Mouse (Mus musculus) forebrain, embryonic 11.5 days (tissue): ENCODE results near the gene Sipa1l3. TPM values are rescaled to one million over a fixed set of nuclear protein-coding genes. Genes with fewer than 3 reads are reported as not detected.

ENCODE experiments used
- ATAC-seq: fragments of 200-750 bp; cut with Nextera tagmentation; replicated peaks from 2 replicates; pipeline ENCODE4 v1.8.0; 2017; ENCODE audit warnings: moderate TSS enrichment; ENCODE audit not compliant: low FRiP score
- DNase-seq: peaks from one replicate; pipeline ENCODE4 v3.0.0-alpha.2; 2017; ENCODE audit warnings: low spot score
- H3K27ac ChIP-seq: fragments of 300-500 bp; sonication (generic); 2 replicates; pipeline ENCODE4 v1.5.1; 2014; ENCODE audit warnings: low read depth, low read length
- H3K27me3 ChIP-seq: fragments of 300-500 bp; sonication (generic); 2 replicates; pipeline ENCODE4 v1.6.1; 2014; ENCODE audit warnings: mild to moderate bottlenecking, low read length, mixed read lengths; ENCODE audit not compliant: control insufficient read depth, insufficient read depth
- H3K36me3 ChIP-seq: fragments of 300-500 bp; sonication (generic); 2 replicates; pipeline ENCODE4 v1.6.1; 2014; ENCODE audit warnings: mild to moderate bottlenecking, low read length, moderate library complexity, mixed read lengths; ENCODE audit not compliant: control insufficient read depth, insufficient read depth
- H3K4me1 ChIP-seq: fragments of 300-500 bp; sonication (generic); replicated peaks from 2 replicates; pipeline ENCODE4 v1.6.1; 2014; ENCODE audit warnings: low read length, mixed read lengths; ENCODE audit not compliant: control insufficient read depth, insufficient read depth
- H3K4me2 ChIP-seq: fragments of 300-500 bp; sonication (generic); 2 replicates; pipeline ENCODE4 v1.6.1; 2014; ENCODE audit warnings: low read depth, mild to moderate bottlenecking, low read length, moderate library complexity, mixed read lengths; ENCODE audit not compliant: severe bottlenecking
- H3K4me3 ChIP-seq: fragments of 300-500 bp; sonication (generic); 2 replicates; pipeline ENCODE4 v1.5.1; 2014; ENCODE audit warnings: low read depth, low read length
- H3K9ac ChIP-seq: fragments of 300-500 bp; sonication (generic); 2 replicates; pipeline ENCODE4 v1.6.1; 2014; ENCODE audit warnings: low read length
- H3K9me3 ChIP-seq: fragments of 300-500 bp; sonication (generic); 2 replicates; pipeline ENCODE4 v1.6.1; 2016; ENCODE audit warnings: low read length, mixed read lengths; ENCODE audit not compliant: control insufficient read depth
- WGBS: fragments of 180-500 bp; shearing (Covaris S2); extraction: QIAGEN DNeasy Blood & Tissue Kit; methylation state at CpG from one replicate; pipeline ENCODE4 v1.1.7; 2014; 5-methylcytosine and 5-hydroxymethylcytosine counted together
- polyA plus RNA-seq: library from polyadenylated mRNA; unstranded; fragments of >200 nt; fragmentation: Nextera tagmentation; extraction: Ambion mirVana; gene quantifications from 2 replicates; pipeline ENCODE4 v1.2.1, GENCODE M21; 2014

Gene Sipa1l3
- polyA plus RNA-seq, 1 experiment from 2014 or later, result 15.9 TPM

DNA sequence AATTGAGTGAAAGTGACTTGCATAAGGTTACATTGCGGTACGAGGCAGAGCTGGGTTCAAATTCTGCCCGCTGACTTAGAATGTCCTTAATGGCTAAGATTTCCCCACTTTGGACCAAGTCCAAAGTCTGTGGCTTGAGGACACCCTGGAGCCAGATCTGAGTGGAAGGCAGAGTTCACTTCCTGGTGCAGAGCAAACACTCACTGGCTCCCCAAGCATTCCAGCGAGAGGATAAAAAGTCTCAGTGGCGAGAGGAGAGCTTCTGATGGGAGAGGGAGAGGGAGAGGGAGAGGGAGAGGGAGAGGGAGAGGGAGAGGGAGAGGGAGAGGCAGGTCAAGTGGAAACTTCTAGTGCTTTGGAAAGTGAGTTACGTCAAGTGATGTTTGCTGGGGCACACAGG is 100.2 kb downstream of the Sipa1l3 start:
- WGBS, result 73% methylated on average over 6 of the region's 6 CpGs
- Histone ChIP-seq H3K4me1 (peaks cover 13% of the 10 kb centered on the region), H3K27ac (no peak overlapping the region; the same call in 1 of the 2 replicates), H3K9ac (no peak overlapping the region), H3K4me2 (no peak overlapping the region), H3K36me3 (no peaks in the 10 kb centered on the region), H3K27me3 (no peaks in the 10 kb centered on the region), H3K9me3 (no peaks in the 10 kb centered on the region), H3K4me3 (no peak overlapping the region)
- no peak for DNase-seq
- ATAC-seq, result no peak

DNA sequence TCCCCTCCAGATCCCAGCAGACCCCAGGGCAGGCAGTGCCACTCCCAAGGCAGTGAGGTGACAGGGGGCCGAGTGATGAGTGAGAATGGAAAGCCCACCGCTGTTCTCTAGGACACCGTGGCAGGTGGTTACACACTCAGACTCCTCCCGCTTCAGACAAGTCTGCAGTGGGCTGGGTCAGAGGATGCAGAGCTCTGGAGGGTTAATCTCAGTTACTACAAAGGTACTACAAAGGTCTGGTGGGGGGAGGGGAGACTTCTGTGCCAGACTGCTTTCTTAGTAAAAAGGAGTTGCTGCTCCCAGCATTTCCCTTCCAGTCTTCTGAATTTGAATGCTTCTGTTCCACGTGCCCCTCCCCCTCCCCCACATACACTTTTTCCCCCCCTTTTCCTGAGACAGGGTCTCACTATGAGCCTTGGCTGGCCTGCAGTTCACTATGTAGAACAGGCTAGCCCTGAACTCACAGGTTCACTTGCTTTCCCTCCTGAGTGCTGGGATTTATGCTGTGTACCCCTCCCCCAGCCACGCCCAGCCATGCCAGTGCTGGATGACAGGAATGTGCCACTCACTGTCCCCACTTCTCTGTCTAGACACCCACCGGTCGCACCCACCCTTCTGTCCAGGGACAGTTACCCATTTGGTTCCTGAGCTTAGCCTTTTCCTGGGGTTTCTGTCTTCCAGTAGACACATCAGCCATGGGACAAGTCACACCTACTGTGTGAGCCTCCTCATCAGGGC is 100.9 kb downstream of the Sipa1l3 start:
- H3K4me3 ChIP-seq, result no peak overlapping the region
- peak; percentile 63 for DNase-seq
- H3K27ac ChIP-seq, result 0 out of 2 replicates have a peak overlapping the region, but pooled peaks have one; percentile 12
- H3K36me3 ChIP-seq, result no peaks in the 10 kb centered on the region
- ATAC-seq, result peak; percentile 73
- no peaks in the 10 kb centered on the region for H3K9me3 ChIP-seq
- H3K4me1 ChIP-seq, result peaks cover 13% of the 10 kb centered on the region
- peak overlapping the region; percentile 21; the same call in 1 of the 2 replicates for H3K4me2 ChIP-seq
- 28% methylated on average over 8 of the region's 8 CpGs for WGBS
- no peaks in the 10 kb centered on the region for H3K27me3 ChIP-seq
- H3K9ac ChIP-seq, result peak overlapping the region; percentile 12; the same call in 1 of the 2 replicates

- peaks cover 13% of the 10 kb centered on the region for H3K4me1 ChIP-seq
- no peak overlapping the region; the same call in 1 of the 2 replicates for H3K4me2 ChIP-seq
- H3K9me3 ChIP-seq, result no peaks in the 10 kb centered on the region
- H3K36me3 ChIP-seq, result no peaks in the 10 kb centered on the region
- H3K4me3 ChIP-seq, result no peak overlapping the region
- WGBS, result 40% methylated on average over 2 of the region's 2 CpGs
- 0 out of 2 replicates have a peak overlapping the region, but pooled peaks have one; percentile 12 for H3K27ac ChIP-seq
- H3K27me3 ChIP-seq, result no peaks in the 10 kb centered on the region
- ATAC-seq (0 out of 2 replicates have a peak, but pooled peaks have one; percentile 47), DNase-seq (no peak)
- H3K9ac ChIP-seq, result peak overlapping the region; percentile 12; the same call in 1 of the 2 replicates
Measured at GRCm38 (mm10) chr7:29416906-29417305, 101.5 kb downstream of the Sipa1l3 start.

DNA sequence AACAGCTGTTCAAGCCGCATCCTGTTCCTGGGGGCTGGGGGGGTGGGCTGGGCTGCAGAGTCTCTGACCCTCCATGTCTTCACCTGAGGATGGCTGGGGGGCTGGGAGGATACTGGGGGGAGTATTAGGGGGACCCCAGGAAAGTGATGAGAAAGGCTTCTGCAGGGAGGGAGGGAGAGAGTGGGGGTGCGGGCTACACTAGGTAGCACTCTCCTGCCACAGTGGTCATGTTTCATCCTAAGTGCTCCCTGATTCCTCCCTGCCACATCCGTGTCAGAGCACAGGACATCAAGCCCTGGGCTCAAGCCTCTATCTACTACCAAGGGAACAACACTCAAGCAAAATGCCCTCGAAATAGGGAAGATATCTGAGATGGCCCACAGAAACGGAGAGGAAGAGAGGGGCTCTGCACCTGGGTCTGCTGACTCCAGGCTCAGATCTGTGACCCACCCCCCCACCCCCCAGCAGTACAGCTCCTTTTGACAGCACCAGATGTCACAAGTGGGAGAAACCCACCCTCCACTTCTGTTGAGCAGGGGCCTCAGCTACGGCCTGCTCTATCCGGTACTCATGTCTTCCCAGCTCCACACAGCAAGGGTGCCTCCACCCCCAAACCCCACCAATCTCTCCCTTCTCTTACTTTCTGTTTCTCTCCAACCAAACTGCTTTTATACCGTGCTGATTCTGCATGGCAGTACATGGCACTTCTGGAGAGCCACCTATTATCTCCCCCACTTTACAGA is 106.4 kb downstream of the Sipa1l3 start:
- ATAC-seq, result no peak
- no peaks in the 10 kb centered on the region for H3K36me3 ChIP-seq
- 66% methylated on average over 8 of the region's 8 CpGs for WGBS
- H3K27me3 ChIP-seq, result no peaks in the 10 kb centered on the region
- DNase-seq, result no peak
- H3K27ac ChIP-seq, result no peak overlapping the region
- H3K4me3 ChIP-seq, result no peak overlapping the region
- H3K4me1 ChIP-seq, result peaks cover 3% of the 10 kb centered on the region; the same call in 1 of the 2 replicates
- H3K4me2 ChIP-seq, result no peak overlapping the region
- H3K9me3 ChIP-seq, result no peaks in the 10 kb centered on the region
- H3K9ac ChIP-seq, result no peak overlapping the region

DNA sequence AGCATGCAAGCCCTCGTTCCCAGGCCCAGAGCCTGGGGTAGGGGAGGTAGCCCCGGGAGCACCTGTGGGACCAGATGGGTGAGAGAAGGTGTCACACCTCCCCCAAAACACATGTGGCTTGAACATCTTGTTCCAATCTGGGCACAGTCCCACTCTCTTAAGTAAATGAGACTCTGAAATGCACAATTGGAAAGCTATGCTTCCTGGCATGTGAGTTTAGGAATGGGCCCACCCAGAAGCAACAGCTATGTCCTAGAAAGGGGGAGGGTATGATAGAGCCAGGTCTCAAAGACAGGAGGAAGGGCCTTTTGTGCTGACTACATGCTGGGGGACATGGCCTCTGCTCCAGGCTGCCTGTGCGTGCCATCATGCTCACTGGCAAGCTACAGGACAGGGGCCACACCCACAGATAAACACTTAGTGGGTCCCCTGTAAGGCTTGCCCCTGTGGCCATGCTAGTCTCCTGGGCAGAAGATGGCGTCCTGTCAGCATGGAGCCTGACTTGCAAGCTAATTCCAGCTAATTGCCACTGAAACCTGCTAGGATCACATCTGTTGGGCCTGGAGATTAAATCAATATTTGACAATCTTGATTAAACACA is 107.1 kb downstream of the Sipa1l3 start:
- no peak overlapping the region for H3K27ac ChIP-seq
- H3K36me3 ChIP-seq, result no peaks in the 10 kb centered on the region
- DNase-seq (no peak), ATAC-seq (no peak)
- H3K9me3 ChIP-seq, result no peaks in the 10 kb centered on the region
- H3K4me3 ChIP-seq, result no peak overlapping the region
- no peaks in the 10 kb centered on the region for H3K4me1 ChIP-seq
- no peaks in the 10 kb centered on the region for H3K27me3 ChIP-seq
- no peak overlapping the region for H3K9ac ChIP-seq
- 55% methylated on average over 4 of the region's 4 CpGs for WGBS
- H3K4me2 ChIP-seq, result no peak overlapping the region

GRCm38 (mm10) chr7:29410402-29410801 is 108.0 kb downstream of the Sipa1l3 start:
- Histone ChIP-seq H3K36me3 (no peaks in the 10 kb centered on the region), H3K9ac (no peak overlapping the region), H3K4me3 (no peak overlapping the region), H3K4me2 (no peak overlapping the region), H3K4me1 (no peaks in the 10 kb centered on the region), H3K27me3 (no peaks in the 10 kb centered on the region), H3K9me3 (no peaks in the 10 kb centered on the region), H3K27ac (no peak overlapping the region)
- DNase-seq (no peak), ATAC-seq (no peak)
- WGBS, result 85% methylated on average over 8 of the region's 8 CpGs

DNA sequence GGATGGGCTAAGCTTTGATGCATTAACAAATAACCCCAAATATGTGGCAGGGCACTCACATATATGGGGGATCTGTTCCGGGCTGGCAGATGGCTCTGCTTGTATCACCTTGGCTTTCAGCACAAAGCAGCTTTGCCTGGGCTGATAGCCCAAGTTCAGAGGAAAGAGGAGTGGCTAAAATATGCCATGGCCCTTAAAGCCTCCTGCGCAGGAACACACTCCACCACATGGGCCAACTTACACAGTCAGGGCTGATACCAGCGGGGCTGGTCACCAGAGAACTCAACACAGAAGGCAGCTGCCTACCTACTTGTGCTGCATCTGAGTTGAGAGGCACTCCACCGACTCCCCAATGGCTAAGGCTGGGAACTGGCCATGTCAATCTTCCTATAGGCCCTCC is 111.6 kb downstream of the Sipa1l3 start:
- DNase-seq (no peak), ATAC-seq (no peak)
- Histone ChIP-seq H3K27me3 (no peaks in the 10 kb centered on the region), H3K4me2 (no peak overlapping the region), H3K27ac (no peak overlapping the region), H3K4me1 (no peaks in the 10 kb centered on the region), H3K9ac (no peak overlapping the region), H3K4me3 (no peak overlapping the region), H3K9me3 (no peaks in the 10 kb centered on the region), H3K36me3 (no peaks in the 10 kb centered on the region)
- WGBS, result 85% methylated on average over 4 of the region's 4 CpGs

- 81% methylated on average over 2 of the region's 2 CpGs for WGBS
- H3K4me1 ChIP-seq, result no peaks in the 10 kb centered on the region
- H3K27me3 ChIP-seq, result no peaks in the 10 kb centered on the region
- no peak overlapping the region for H3K9ac ChIP-seq
- ATAC-seq, result no peak
- no peak overlapping the region for H3K27ac ChIP-seq
- no peak overlapping the region for H3K4me2 ChIP-seq
- DNase-seq, result no peak
- no peaks in the 10 kb centered on the region for H3K9me3 ChIP-seq
- no peaks in the 10 kb centered on the region for H3K36me3 ChIP-seq
- no peak overlapping the region for H3K4me3 ChIP-seq
Measured at GRCm38 (mm10) chr7:29404126-29404525, 114.3 kb downstream of the Sipa1l3 start.
